Mouse (Mus musculus) gonadal fat pad, adult 2 months (tissue): Measurements from ENCODE around the gene Fam186b. TPM values are rescaled to one million over a fixed set of nuclear protein-coding genes. Genes with fewer than 3 reads are reported as not detected.
"Not testable (repeated sequence)": the region's sequence is repeated elsewhere in the genome, so short reads cannot be mapped to it uniquely, and the experiment has no call there.

Experiments used
- DNase-seq: peaks from one replicate; pipeline ENCODE4 v3.0.0-alpha.2; 2012; ENCODE audit warnings: low read depth
- polyA plus RNA-seq: library from polyadenylated mRNA; depleted of rRNA; stranded (reverse); fragments of >200 nt; gene quantifications from 2 replicates; pipeline ENCODE4 v1.2.3, GENCODE M21; 2012

Fam186b gene
- polyA plus RNA-seq, 1 experiment, result 0.35 TPM

GRCm38 (mm10) chr15:99259730-99260252 lies 35.9 kb downstream of the Fam186b start:
- peak; percentile 90 for DNase-seq

- DNase-seq, result no peak
These were observed 36.4 kb downstream of the Fam186b start for GRCm38 (mm10) chr15:99259167-99259729.

GRCm38 (mm10) chr15:99255241-99255749 lies 40.4 kb downstream of the Fam186b start:
- no peak for DNase-seq

- no peak for DNase-seq
These were observed 41.1 kb downstream of the Fam186b start for GRCm38 (mm10) chr15:99254477-99255005.

GRCm38 (mm10) chr15:99253772-99254171 lies 41.9 kb downstream of the Fam186b start:
- no peak for DNase-seq

- DNase-seq, result not testable (repeated sequence)
These were observed 42.6 kb downstream of the Fam186b start for GRCm38 (mm10) chr15:99253175-99253479.

- DNase-seq, result no peak
These were observed 43.1 kb downstream of the Fam186b start for GRCm38 (mm10) chr15:99252381-99253174.

GRCm38 (mm10) chr15:99251626-99252380 lies 43.9 kb downstream of the Fam186b start, which contains the start of gene Mcrs1:
Mcrs1 (minus strand) TSS chr15:99251961.
- peak; percentile 81 for DNase-seq

GRCm38 (mm10) chr15:99251111-99251510 lies 44.6 kb downstream of the Fam186b start:
- DNase-seq, result not testable (repeated sequence)

- DNase-seq, result no peak
These were observed 45.8 kb downstream of the Fam186b start for GRCm38 (mm10) chr15:99249938-99250337.

GRCm38 (mm10) chr15:99248972-99249371 lies 46.7 kb downstream of the Fam186b start:
- no peak for DNase-seq

- DNase-seq, result not testable (repeated sequence)
These were observed 49.0 kb downstream of the Fam186b start for GRCm38 (mm10) chr15:99246736-99247135.

- no peak for DNase-seq
These were observed 53.6 kb downstream of the Fam186b start for GRCm38 (mm10) chr15:99242045-99242444.

GRCm38 (mm10) chr15:99241249-99241648 lies 54.4 kb downstream of the Fam186b start:
- no peak for DNase-seq

GRCm38 (mm10) chr15:99240129-99240528 lies 55.6 kb downstream of the Fam186b start:
- no peak for DNase-seq

GRCm38 (mm10) chr15:99238006-99238405 lies 57.7 kb downstream of the Fam186b start:
- no peak for DNase-seq

GRCm38 (mm10) chr15:99234326-99235010 lies 61.2 kb downstream of the Fam186b start:
- no peak for DNase-seq

GRCm38 (mm10) chr15:99233719-99234118 lies 62.0 kb downstream of the Fam186b start:
- DNase-seq, result no peak

GRCm38 (mm10) chr15:99231998-99232397 lies 63.7 kb downstream of the Fam186b start:
- no peak for DNase-seq

- DNase-seq, result no peak
These were observed 69.6 kb downstream of the Fam186b start for GRCm38 (mm10) chr15:99226090-99226489.

GRCm38 (mm10) chr15:99225081-99225810 lies 70.4 kb downstream of the Fam186b start:
- DNase-seq, result no peak
